10 mouse cellular contexts compared by ENCODE assay signal in genomic region chr7:82533747-82534504, GRCm38 (mm10).
DNase-seq lines count a peak whose midpoint lies in the region; ATAC-seq lines count a peak whose summit lies in the region.
"Had no signal": no experiment of that assay in that cellular context is flagged by ENCODE, and none has a peak within 500 bp of the region (broad histone marks: within the 10 kb centered on the region; RNA-seq: fewer than 3 reads in every experiment).

No protein-coding gene starts in this region.

- peak; percentile 68; the same call in 1 of the 2 replicates for ATAC-seq in hindbrain, embryonic 15.5 days (ENCODE audit: low FRiP score, low read depth)
- no peak for ATAC-seq in hindbrain, embryonic 11.5 days (ENCODE audit: low FRiP score)
- peak; percentile 61; the same call in 1 of the 2 replicates for ATAC-seq in neural tube, embryonic 14.5 days (ENCODE audit: low read depth)
- ATAC-seq in granulocyte monocyte progenitor cell, adult 5-6 weeks (replicated peaks; ENCODE audit: poor library complexity, severe bottlenecking) = no peak
- ATAC-seq: midbrain, embryonic 15.5 days had no signal

- WGBS in hindbrain, embryonic 15.5 days = 54% methylated on average over 12 of the region's 12 CpGs
- WGBS in hindbrain, embryonic 11.5 days = 78% methylated on average over 12 of the region's 12 CpGs
- 50% methylated on average over 12 of the region's 12 CpGs for WGBS in neural tube, embryonic 14.5 days

- no peak overlapping the region for H3K9ac ChIP-seq in hindbrain, embryonic 15.5 days
- H3K9ac ChIP-seq in hindbrain, embryonic 11.5 days (ENCODE audit: low read depth, low read length) = no peak overlapping the region
- H3K9ac ChIP-seq in neural tube, embryonic 14.5 days (replicated peaks; ENCODE audit: low read depth, low read length) = no peak overlapping the region
- H3K9ac ChIP-seq: midbrain, embryonic 15.5 days had no signal

- H3K4me1 ChIP-seq in hindbrain, embryonic 15.5 days (replicated peaks) = peaks cover 11% of the 10 kb centered on the region
- H3K4me1 ChIP-seq in hindbrain, embryonic 11.5 days (replicated peaks; ENCODE audit: control insufficient read depth, insufficient read depth, low read length) = no peaks in the 10 kb centered on the region
- H3K4me1 ChIP-seq in neural tube, embryonic 14.5 days (ENCODE audit: control insufficient read depth, insufficient read depth, low read length) = no peaks in the 10 kb centered on the region

- H3K36me3 ChIP-seq in hindbrain, embryonic 15.5 days = no peaks in the 10 kb centered on the region
- H3K36me3 ChIP-seq in hindbrain, embryonic 11.5 days (ENCODE audit: control insufficient read depth, insufficient read depth, low read length) = no peaks in the 10 kb centered on the region
- H3K36me3 ChIP-seq in neural tube, embryonic 14.5 days (ENCODE audit: control insufficient read depth, insufficient read depth, low read length) = no peaks in the 10 kb centered on the region
- H3K36me3 ChIP-seq: midbrain, embryonic 15.5 days had no signal

- no peak overlapping the region for H3K4me2 ChIP-seq in hindbrain, embryonic 15.5 days
- H3K4me2 ChIP-seq in hindbrain, embryonic 11.5 days (replicated peaks; ENCODE audit: low read depth, low read length) = no peak overlapping the region
- H3K4me2 ChIP-seq in neural tube, embryonic 14.5 days (ENCODE audit: low read depth, low read length) = no peak overlapping the region
- H3K4me2 ChIP-seq: midbrain, embryonic 15.5 days had no signal

- no peaks in the 10 kb centered on the region for H3K27me3 ChIP-seq in hindbrain, embryonic 15.5 days
- H3K27me3 ChIP-seq in hindbrain, embryonic 11.5 days (ENCODE audit: control insufficient read depth, insufficient read depth, low read length) = no peaks in the 10 kb centered on the region
- no peaks in the 10 kb centered on the region for H3K27me3 ChIP-seq in neural tube, embryonic 14.5 days (ENCODE audit: control insufficient read depth, insufficient read depth, low read length)
- H3K27me3 ChIP-seq: midbrain, embryonic 15.5 days had no signal

- H3K27ac ChIP-seq in hindbrain, embryonic 15.5 days (replicated peaks) = 0 out of 2 replicates have a peak overlapping the region, but pooled peaks have one; percentile 8
- H3K27ac ChIP-seq in hindbrain, embryonic 11.5 days (ENCODE audit: low read depth, low read length) = no peak overlapping the region
- H3K27ac ChIP-seq in neural tube, embryonic 14.5 days (ENCODE audit: low read depth, low read length) = 0 out of 2 replicates have a peak overlapping the region, but pooled peaks have one; percentile 23
- H3K27ac ChIP-seq: midbrain, embryonic 15.5 days had no signal

- H3K4me3 ChIP-seq in hindbrain, embryonic 15.5 days = no peak overlapping the region
- no peak overlapping the region for H3K4me3 ChIP-seq in hindbrain, embryonic 11.5 days (ENCODE audit: low read depth, low read length)
- H3K4me3 ChIP-seq in neural tube, embryonic 14.5 days (ENCODE audit: low read depth, low read length) = no peak overlapping the region
- H3K4me3 ChIP-seq: erythroblast, embryonic 14.5 days; midbrain, embryonic 15.5 days had no signal

- H3K9me3 ChIP-seq in hindbrain, embryonic 15.5 days = no peaks in the 10 kb centered on the region
- no peaks in the 10 kb centered on the region for H3K9me3 ChIP-seq in hindbrain, embryonic 11.5 days (ENCODE audit: control insufficient read depth, low read length)
- no peaks in the 10 kb centered on the region for H3K9me3 ChIP-seq in neural tube, embryonic 14.5 days (ENCODE audit: control insufficient read depth, low read length)
- H3K9me3 ChIP-seq: midbrain, embryonic 15.5 days had no signal

- no peak for DNase-seq in hindbrain, embryonic 11.5 days (ENCODE audit: low spot score)
- DNase-seq in adrenal gland, postnatal 36 days = peak; percentile 18 to 47
- DNase-seq in kidney, adult 9 months = peak; percentile 15
- DNase-seq in right cerebral cortex, postnatal 36 days (ENCODE audit: low spot score in 2 of 2) = no peak
- no peak for DNase-seq in left cerebral cortex, adult 9 months (ENCODE audit: low spot score in 2 of 2)

Comparison
In these comparisons a context has a peak if more than half of its experiments do, and no peak if none do; other contexts are left out.
1. ATAC-seq: peak in hindbrain, embryonic 15.5 days (single experiment) and neural tube, embryonic 14.5 days (single experiment); none in hindbrain, embryonic 11.5 days (single experiment) and granulocyte monocyte progenitor cell, adult 5-6 weeks (single experiment).
2. DNase-seq: peak in adrenal gland, postnatal 36 days (2 of 2) and kidney, adult 9 months (single experiment); none in hindbrain, embryonic 11.5 days (single experiment), right cerebral cortex, postnatal 36 days (0 of 2) and left cerebral cortex, adult 9 months (0 of 2).